Mouse (Mus musculus): ENCODE data around the gene Pcdh15. TPM values are rescaled to one million over a fixed set of nuclear protein-coding genes. Genes with fewer than 3 reads are reported as not detected.
A peak's percentile ranks its signal among the peaks of the same experiment; 100 is the strongest.

The Pcdh15 gene
- total RNA-seq, 2 experiments from 2014 or later: 22.4 to 24.9 TPM

GRCm38 (mm10) chr10:74480779-74481178 lies 1381.6 kb downstream of the Pcdh15 start:
- DNase-seq (ENCODE audit: low spot score in 2 of 2): peak in 1 of 2 experiments; percentile 65

GRCm38 (mm10) chr10:74512315-74512714 lies 1413.2 kb downstream of the Pcdh15 start:
- DNase-seq (ENCODE audit: low spot score in 2 of 2): no peak

GRCm38 (mm10) chr10:74513743-74514142 lies 1414.6 kb downstream of the Pcdh15 start:
- no peak for DNase-seq (ENCODE audit: low spot score in 2 of 2)

- no peak for DNase-seq (ENCODE audit: low spot score in 2 of 2)
These were observed 1439.2 kb downstream of the Pcdh15 start for GRCm38 (mm10) chr10:74538371-74538770.

GRCm38 (mm10) chr10:74555326-74555725 lies 1456.2 kb downstream of the Pcdh15 start:
- DNase-seq (ENCODE audit: low spot score in 2 of 2): no peak

- DNase-seq (ENCODE audit: low spot score in 2 of 2): no peak
These were observed 1470.5 kb downstream of the Pcdh15 start for GRCm38 (mm10) chr10:74569603-74570002.

GRCm38 (mm10) chr10:74579924-74580323 lies 1480.8 kb downstream of the Pcdh15 start:
- no peak for DNase-seq (ENCODE audit: low spot score in 2 of 2)

- peak in 1 of 2 experiments; percentile 12 for DNase-seq (ENCODE audit: low spot score in 2 of 2)
These were observed 1492.7 kb downstream of the Pcdh15 start for GRCm38 (mm10) chr10:74591799-74592198.

- no peak for DNase-seq (ENCODE audit: low spot score in 2 of 2)
These were observed 1508.5 kb downstream of the Pcdh15 start for GRCm38 (mm10) chr10:74607683-74608082.

GRCm38 (mm10) chr10:74621837-74622236 lies 1522.7 kb downstream of the Pcdh15 start:
- DNase-seq (ENCODE audit: low spot score in 2 of 2): peak in 1 of 2 experiments; percentile 26

GRCm38 (mm10) chr10:74625715-74626114 lies 1526.6 kb downstream of the Pcdh15 start:
- DNase-seq (ENCODE audit: low spot score in 2 of 2): no peak

- DNase-seq (ENCODE audit: low spot score in 2 of 2): peak in 1 of 2 experiments; percentile 5
These were observed 1527.5 kb downstream of the Pcdh15 start for GRCm38 (mm10) chr10:74626596-74626995.

GRCm38 (mm10) chr10:74631314-74631713 lies 1532.2 kb downstream of the Pcdh15 start:
- no peak for DNase-seq (ENCODE audit: low spot score in 2 of 2)

GRCm38 (mm10) chr10:74637040-74637439 lies 1537.9 kb downstream of the Pcdh15 start:
- DNase-seq (ENCODE audit: low spot score in 2 of 2): no peak

- DNase-seq (ENCODE audit: low spot score in 2 of 2): peak in 1 of 2 experiments; percentile 8
These were observed 1543.0 kb downstream of the Pcdh15 start for GRCm38 (mm10) chr10:74642125-74642524.

- no peak for DNase-seq (ENCODE audit: low spot score in 2 of 2)
These were observed 1564.0 kb downstream of the Pcdh15 start for GRCm38 (mm10) chr10:74663171-74663570.

- peak; percentile 5 to 41 for DNase-seq (ENCODE audit: low spot score in 2 of 2)
These were observed 1580.9 kb downstream of the Pcdh15 start for GRCm38 (mm10) chr10:74680016-74680491.

GRCm38 (mm10) chr10:74680559-74680958 lies 1581.4 kb downstream of the Pcdh15 start:
- DNase-seq (ENCODE audit: low spot score in 2 of 2): no peak
